Mouse (Mus musculus): ENCODE results near the gene Zfp609. TPM values are rescaled to one million over a fixed set of nuclear protein-coding genes. Genes with fewer than 3 reads are reported as not detected.
"Not testable (repeated sequence)": the region's sequence is repeated elsewhere in the genome, so short reads cannot be mapped to it uniquely, and the experiment has no call there.

The Zfp609 gene
- total RNA-seq, 2 experiments from 2014 or later: 23.2 to 28.0 TPM

DNA sequence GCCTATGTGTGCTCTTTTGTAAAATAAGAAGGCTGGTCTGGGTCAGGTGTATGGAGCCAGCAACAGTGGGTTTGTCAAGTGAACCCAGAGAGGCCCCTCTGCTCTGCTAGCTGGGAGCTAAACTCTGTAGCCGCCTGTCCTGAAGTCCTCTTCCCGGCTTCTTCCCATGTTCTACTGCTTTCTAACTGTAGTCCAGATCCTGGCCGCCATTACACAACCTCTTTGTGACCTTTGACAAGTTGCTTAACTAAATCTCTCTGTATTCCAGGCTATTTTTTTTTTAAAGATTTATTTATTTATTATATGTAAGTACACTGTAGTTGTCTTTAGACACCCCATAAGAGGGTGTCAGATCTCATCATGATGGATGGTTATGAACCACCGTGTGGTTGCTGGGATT, 173.6 kb downstream of the Zfp609 start:
- intact Hi-C loops (cut with DNase I): no loop called here
- DNase-seq (ENCODE audit: low spot score): no peak

DNA sequence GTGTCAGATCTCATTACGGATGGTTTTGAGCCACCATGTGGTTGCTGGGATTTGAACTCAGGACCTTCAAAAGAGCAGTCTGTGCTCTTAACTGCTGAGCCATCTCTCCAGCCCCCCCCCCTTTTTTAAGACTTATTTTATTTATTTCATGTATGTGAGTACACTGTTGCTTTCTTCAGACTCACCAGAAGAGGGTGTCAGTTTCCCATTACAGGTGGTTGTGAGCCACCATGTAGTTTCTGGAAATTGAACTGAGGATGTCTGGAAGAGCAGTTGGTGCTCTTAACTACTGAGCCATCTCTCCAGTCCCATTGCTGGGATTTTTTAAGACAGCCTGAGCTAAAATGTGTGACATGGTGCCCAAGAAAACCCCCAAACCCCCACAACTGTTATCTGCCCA, 175.4 kb downstream of the Zfp609 start:
- DNase-seq (ENCODE audit: low spot score); intact Hi-C loops (cut with DNase I): not testable (repeated sequence)

DNA sequence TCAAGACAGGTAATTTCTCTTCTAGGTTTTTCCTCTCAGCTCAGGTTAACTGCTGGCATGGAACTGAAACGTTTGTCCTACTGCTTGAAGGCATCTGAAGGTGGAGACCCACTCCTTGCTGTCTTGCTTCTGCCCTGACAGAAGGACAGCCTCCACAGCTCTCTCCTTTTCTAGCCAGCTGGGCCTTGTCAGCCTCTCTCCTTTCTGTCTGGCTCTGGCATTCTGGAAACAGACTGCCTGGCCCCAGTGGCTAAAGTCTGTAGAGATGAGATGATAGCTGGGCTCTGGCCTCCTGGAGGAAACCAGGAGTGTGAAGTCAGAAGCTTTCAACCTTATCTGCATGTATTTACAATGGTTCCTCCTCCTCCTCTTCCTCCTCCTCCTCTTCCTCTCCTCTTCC, 177.4 kb downstream of the Zfp609 start:
- DNase-seq (ENCODE audit: low spot score): no peak
- intact Hi-C loops (cut with DNase I): no loop called here

DNA sequence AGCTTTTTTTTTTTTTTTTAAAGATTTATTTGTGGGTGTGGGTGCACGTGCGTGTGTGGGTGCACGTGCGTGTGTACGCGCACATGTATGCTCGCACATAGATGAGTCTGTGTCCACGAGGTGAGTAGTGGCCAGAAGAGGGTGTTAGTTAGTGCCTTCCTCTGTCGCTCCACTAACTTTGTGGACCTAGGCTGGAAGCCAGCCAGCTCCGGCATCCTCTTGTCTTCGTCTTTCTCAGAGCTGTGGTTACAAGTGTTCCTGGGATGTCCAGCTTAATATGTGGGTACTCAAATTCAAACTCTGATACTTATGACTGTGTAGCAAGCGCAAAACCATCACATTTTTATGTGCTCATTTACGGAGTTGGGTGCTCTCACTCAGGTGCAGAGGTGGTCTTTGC, 178.6 kb downstream of the Zfp609 start:
- DNase-seq (ENCODE audit: low spot score): no peak
- intact Hi-C loops (cut with DNase I): no loop called here

DNA sequence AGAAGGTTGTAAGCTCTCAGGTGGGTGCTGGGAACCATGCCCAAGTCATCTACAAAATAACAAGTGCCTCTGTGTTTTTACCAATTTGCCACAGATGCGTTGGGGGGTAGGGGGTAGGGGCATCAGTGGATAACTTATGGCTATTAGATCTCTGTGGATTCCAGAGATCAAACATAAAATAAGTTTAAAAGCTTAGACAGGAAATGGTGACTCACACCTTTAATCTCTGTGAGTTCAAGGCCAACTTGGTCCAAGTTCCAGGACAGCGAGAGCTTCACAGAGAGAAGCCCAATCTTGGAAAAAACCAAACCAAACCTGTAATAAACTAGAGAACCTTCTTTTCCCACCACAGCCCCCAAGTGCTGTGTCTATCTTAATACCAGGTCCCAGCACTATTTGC, 180.6 kb downstream of the Zfp609 start:
- intact Hi-C loops (cut with DNase I): no loop called here
- DNase-seq (ENCODE audit: low spot score): no peak

- intact Hi-C loops (cut with DNase I): loop anchor here (2.0 kb wide), 1 partner anchor 15 kb away; no protein-coding TSS in a partner anchor
- DNase-seq (ENCODE audit: low spot score): no peak
Observed at GRCm38 (mm10) chr9:65645984-65646383, 181.4 kb downstream of the Zfp609 start.

- intact Hi-C loops (cut with DNase I): loop anchor here (2.0 kb wide), 1 partner anchor 14 kb away; no protein-coding TSS in a partner anchor
- no peak for DNase-seq (ENCODE audit: low spot score)
Observed at GRCm38 (mm10) chr9:65644960-65645359, 182.4 kb downstream of the Zfp609 start.

- intact Hi-C loops (cut with DNase I): no loop called here
- no peak for DNase-seq (ENCODE audit: low spot score)
Observed at GRCm38 (mm10) chr9:65642546-65642945, 184.8 kb downstream of the Zfp609 start.

Other genes starting within 250 kb of the Zfp609 start
- 10 to 100 TPM; 12.9 to 13.2 TPM for gene Plekho2, start 247.5 kb downstream of the Zfp609 start, total RNA-seq (2021)
- gene Pif1, start 240.4 kb downstream of the Zfp609 start, total RNA-seq (2021): not detected
- 10 to 100 TPM; 37.1 to 39.3 TPM for gene Rbpms2, start 197.9 kb downstream of the Zfp609 start, total RNA-seq (2021)
- gene Oaz2, start 159.6 kb downstream of the Zfp609 start, total RNA-seq (2021): 100 to 1,000 TPM; 249 to 259 TPM
- gene Pclaf, start 62.7 kb upstream of the Zfp609 start, total RNA-seq (2021): under 1 TPM; 0.81 to 0.84 TPM
- 10 to 100 TPM; 15.9 to 18.3 TPM for gene Trip4, start 81.2 kb upstream of the Zfp609 start, total RNA-seq (2021)
- 10 to 100 TPM; 11.9 to 12.0 TPM for gene Csnk1g1, start 81.4 kb upstream of the Zfp609 start, total RNA-seq (2021)
- gene Ppib, start 232.7 kb upstream of the Zfp609 start, total RNA-seq (2021): 100 to 1,000 TPM; 144 to 157 TPM
- under 1 TPM; 0.59 to 0.83 TPM for gene Snx22, start 242.2 kb upstream of the Zfp609 start, total RNA-seq (2021)

Measured in heart, postnatal 25 days (tissue).